Comparison of ENCODE assay signal across 35 mouse cellular contexts in the genomic region with DNA sequence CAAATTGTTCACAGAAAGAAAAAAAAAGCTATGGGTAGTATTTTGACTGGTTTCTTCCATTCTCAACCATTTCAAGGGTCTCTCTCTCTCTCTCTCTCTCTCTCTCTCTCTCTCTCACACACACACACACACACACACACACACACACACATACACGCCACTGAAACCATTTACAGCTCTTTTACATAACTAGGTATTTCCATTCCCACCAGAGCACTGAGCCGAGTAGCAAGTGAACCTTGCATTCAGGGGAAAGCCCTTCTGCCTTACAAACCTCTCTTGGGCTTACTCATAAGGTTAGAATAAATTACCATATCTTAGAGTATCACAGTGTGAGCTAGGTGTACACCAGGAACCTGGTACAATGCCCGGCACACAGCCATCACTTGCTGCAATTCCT.
"Had no signal": no experiment of that assay in that cellular context is flagged by ENCODE, and none has a peak within 500 bp of the region (broad histone marks: within the 10 kb centered on the region; RNA-seq: fewer than 3 reads in every experiment).

No protein-coding gene starts in this region.

- DNase-seq: heart, postnatal 10 days; heart, postnatal 14 days; heart, postnatal 36 days; heart, postnatal 4 days; kidney, adult 11 months; kidney, adult 18-20 months; kidney, adult 2 months; kidney, adult 8-10 months; kidney, adult 9 months; kidney, postnatal 10 days; kidney, postnatal 14 days; kidney, postnatal 25 days; kidney, postnatal 36 days; kidney, postnatal 4 days; layer of hippocampus, adult 9-11 months; layer of hippocampus, postnatal 36 days had no signal

- H3K4me3 ChIP-seq: heart, embryonic 10.5 days; heart, embryonic 12.5 days; heart, embryonic 13.5 days; heart, embryonic 15.5 days; hindbrain, embryonic 10.5 days; hindbrain, embryonic 12.5 days; hindbrain, embryonic 13.5 days; hindbrain, embryonic 15.5 days; intestine, embryonic 15.5 days; kidney, embryonic 15.5 days; layer of hippocampus, adult 2 months had no signal

- ATAC-seq: hindbrain, embryonic 16.5 days; hindbrain, postnatal 0 days; inflammation-experienced regulatory T-cells, adult 6 months; intestine, embryonic 15.5 days; intestine, embryonic 16.5 days; intestine, postnatal 0 days had no signal

- H3K36me3 ChIP-seq: heart, embryonic 10.5 days; heart, embryonic 12.5 days; heart, embryonic 13.5 days; heart, embryonic 15.5 days; hindbrain, embryonic 10.5 days; hindbrain, embryonic 12.5 days; hindbrain, embryonic 13.5 days; hindbrain, embryonic 15.5 days; intestine, embryonic 15.5 days; kidney, embryonic 15.5 days had no signal

- H3K27ac ChIP-seq: heart, embryonic 10.5 days; heart, embryonic 13.5 days; heart, embryonic 15.5 days; hindbrain, embryonic 10.5 days; hindbrain, embryonic 12.5 days; hindbrain, embryonic 13.5 days; hindbrain, embryonic 14.5 days; hindbrain, embryonic 15.5 days; hindbrain, postnatal 0 days; intestine, embryonic 15.5 days; kidney, embryonic 15.5 days; kidney, postnatal 0 days; layer of hippocampus, adult 2 months had no signal

- H3K9me3 ChIP-seq: heart, embryonic 10.5 days; heart, embryonic 12.5 days; heart, embryonic 13.5 days; heart, embryonic 15.5 days; hindbrain, embryonic 10.5 days; hindbrain, embryonic 12.5 days; hindbrain, embryonic 13.5 days; hindbrain, embryonic 15.5 days; intestine, embryonic 15.5 days; kidney, embryonic 15.5 days had no signal

- H3K4me1 ChIP-seq: intestine, embryonic 15.5 days had no signal

- H3K27me3 ChIP-seq: heart, embryonic 12.5 days; heart, embryonic 15.5 days; hindbrain, embryonic 12.5 days; hindbrain, embryonic 15.5 days; intestine, embryonic 15.5 days had no signal

- H3K4me2 ChIP-seq: heart, embryonic 11.5 days; heart, embryonic 12.5 days; heart, embryonic 13.5 days; heart, embryonic 15.5 days; hindbrain, embryonic 12.5 days; hindbrain, embryonic 13.5 days; hindbrain, embryonic 14.5 days; hindbrain, embryonic 15.5 days; intestine, embryonic 15.5 days; kidney, embryonic 15.5 days had no signal

- H3K9ac ChIP-seq: heart, embryonic 12.5 days; heart, embryonic 13.5 days; heart, embryonic 15.5 days; hindbrain, embryonic 12.5 days; hindbrain, embryonic 13.5 days; hindbrain, embryonic 14.5 days; hindbrain, embryonic 15.5 days; intestine, embryonic 15.5 days; kidney, embryonic 15.5 days had no signal
